Mouse (Mus musculus) liver, adult 2 months (tissue): ENCODE results near the gene Atp5d. TPM values are rescaled to one million over a fixed set of nuclear protein-coding genes. Genes with fewer than 3 reads are reported as not detected.

Source experiments
- DNase-seq: peaks from one replicate; pipeline ENCODE4 v3.0.0-alpha.2; 2011; ENCODE audit warnings: low read depth, low spot score; ENCODE audit errors: extremely low read depth
- H3K27ac ChIP-seq: fragments of 200-500 bp; replicated peaks from 2 replicates; pipeline ENCODE4 v1.5.1; 2012; ENCODE audit warnings: low read depth, mild to moderate bottlenecking, control low read depth, inconsistent platforms, low read length; ENCODE audit not compliant: insufficient read depth
- H3K27me3 ChIP-seq: fragments of 200-500 bp; 2 replicates; pipeline ENCODE4 v1.6.1; 2012; ENCODE audit warnings: mild to moderate bottlenecking, moderate library complexity, low read length, inconsistent platforms; ENCODE audit not compliant: control insufficient read depth, insufficient read depth
- H3K36me3 ChIP-seq: fragments of 200-500 bp; 2 replicates; pipeline ENCODE4 v1.6.1; 2012; ENCODE audit warnings: low read length, inconsistent platforms; ENCODE audit not compliant: control insufficient read depth, insufficient read depth
- H3K4me1 ChIP-seq: fragments of 200-500 bp; 2 replicates; pipeline ENCODE4 v1.6.1; 2011; ENCODE audit warnings: low read length; ENCODE audit not compliant: control insufficient read depth, insufficient read depth
- H3K4me3 ChIP-seq: fragments of 200-500 bp; 2 replicates; pipeline ENCODE4 v1.5.1; 2011; ENCODE audit warnings: low read depth, mild to moderate bottlenecking, control low read depth, low read length, moderate library complexity; ENCODE audit not compliant: insufficient read depth
- H3K79me2 ChIP-seq: fragments of 200-500 bp; 2 replicates; pipeline ENCODE4 v1.6.1; 2012; ENCODE audit warnings: inconsistent platforms, mild to moderate bottlenecking, low read length, moderate library complexity; ENCODE audit not compliant: control insufficient read depth, insufficient read depth
- H3K9ac ChIP-seq: fragments of 200-500 bp; 2 replicates; pipeline ENCODE4 v1.6.1; 2012; ENCODE audit warnings: low read depth, mild to moderate bottlenecking, control low read depth, inconsistent platforms, low read length
- CTCF ChIP-seq: fragments of 200-500 bp; IDR thresholded peaks from 2 replicates; pipeline ENCODE4 v1.5.1; 2011; ENCODE audit warnings: low read depth, low read length, control low read depth
- POLR2A ChIP-seq: fragments of 200-500 bp; IDR thresholded peaks from 2 replicates; pipeline ENCODE4 v1.6.1; 2011; ENCODE audit warnings: low read length, control low read depth; ENCODE audit not compliant: insufficient read depth; ENCODE audit errors: extremely low read depth
- WGBS: fragments of 180-500 bp; shearing (Covaris S2); methylation state at CpG from one replicate; pipeline ENCODE4 v1.1.7; 2018; 5-methylcytosine and 5-hydroxymethylcytosine counted together
- polyA plus RNA-seq: library from polyadenylated mRNA; depleted of rRNA; stranded (reverse); fragments of >200 nt; gene quantifications from 2 replicates; pipeline ENCODE4 v1.2.3, GENCODE M21; 2012
- total RNA-seq: library from RNA; depleted of rRNA; stranded (reverse); fragments of >200 nt; gene quantifications from 2 replicates; pipeline ENCODE4 v1.2.3, GENCODE M21; 2014

Gene Atp5d
- total and polyA plus RNA-seq, 2 experiments: 144 to 1,387 TPM

DNA sequence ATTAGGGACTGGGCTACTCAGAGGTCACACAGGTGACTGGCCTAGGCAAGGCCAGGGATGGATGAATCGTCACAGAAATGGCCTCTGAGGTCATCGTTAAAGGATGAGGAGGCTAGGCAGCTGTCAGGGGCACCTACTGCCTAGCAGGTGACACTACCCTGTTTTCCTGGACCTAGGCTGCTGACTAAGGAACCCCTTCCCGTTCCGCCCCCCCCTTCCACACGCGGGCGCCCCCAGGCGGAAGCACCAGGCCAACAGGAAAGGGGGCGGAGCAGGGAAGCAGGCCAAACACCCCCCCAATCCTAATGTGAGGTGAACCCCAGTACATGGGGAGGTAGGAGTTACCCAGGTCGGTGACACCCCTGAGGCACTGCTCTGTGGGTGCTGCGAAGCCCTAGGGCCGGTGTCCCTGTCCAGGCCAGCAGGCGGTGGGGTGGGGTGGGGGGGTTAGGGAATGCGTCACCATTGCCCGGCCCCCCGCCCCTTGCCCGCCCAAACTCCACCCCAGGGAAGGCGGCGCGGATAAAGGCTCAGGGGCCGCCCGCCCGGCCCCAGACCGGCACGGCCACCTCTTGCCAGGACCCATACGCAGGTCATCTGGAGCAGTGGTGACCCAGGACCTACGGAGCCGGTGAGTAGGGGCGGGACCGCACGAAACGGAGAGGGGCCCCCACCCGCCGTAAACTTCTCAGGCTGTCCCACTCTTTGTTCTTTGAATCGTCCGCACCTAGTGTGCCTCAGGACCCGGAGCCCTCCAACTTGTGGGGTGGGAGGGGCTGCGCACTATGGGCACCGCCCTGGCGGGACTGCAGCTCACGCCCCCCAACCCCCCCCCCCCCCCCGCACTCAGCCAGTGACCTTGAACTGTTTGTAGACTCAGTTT lies 9.5 kb downstream of the Atp5d start, which contains the start of gene Midn:
Gene Midn, plus strand, starts transcription at position 554 of the 883 bp plus-strand sequence.
- 1% methylated on average over 42 of the region's 42 CpGs for WGBS
- peak; percentile 77 for DNase-seq
- H3K4me1 ChIP-seq: peaks cover 33% of the 10 kb centered on the region

DNA sequence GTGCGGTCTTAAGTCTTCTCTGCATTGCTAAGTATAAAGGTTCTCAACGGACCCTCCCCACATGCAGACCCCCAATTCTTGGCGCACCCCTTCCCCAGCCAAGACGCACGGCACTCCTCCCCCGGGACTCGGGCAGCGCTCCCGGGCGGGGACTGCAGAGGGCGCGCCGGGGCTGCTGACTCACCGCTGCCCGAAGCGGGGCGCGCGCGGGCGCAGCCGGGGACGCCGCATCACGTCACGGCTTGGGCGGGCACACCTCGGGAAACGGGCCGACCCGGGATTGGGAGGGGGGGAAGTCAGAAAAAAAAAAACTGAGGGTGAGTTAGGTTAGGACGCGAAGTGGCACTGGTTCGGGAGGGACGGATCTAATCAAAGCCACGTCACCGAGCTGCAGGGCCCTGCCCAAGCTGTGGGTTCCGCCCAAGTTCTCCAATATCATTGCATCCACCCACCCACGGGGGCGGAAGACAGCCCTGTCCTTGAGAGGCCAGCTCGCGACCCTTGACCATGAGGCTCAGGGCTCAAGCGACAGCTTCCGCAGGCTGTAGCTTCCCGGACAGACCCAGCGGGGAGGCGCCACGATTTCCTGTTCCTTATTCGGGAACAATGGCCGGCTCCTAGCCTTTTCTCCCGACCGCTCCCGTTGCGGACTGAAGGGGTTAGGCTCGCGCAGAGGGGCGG lies 10.3 kb downstream of the Atp5d start:
- no peaks in the 10 kb centered on the region for H3K27me3 ChIP-seq
- under 1% methylated on average over 57 of the region's 57 CpGs for WGBS
- peak overlapping the region; percentile 90 for H3K9ac ChIP-seq
- H3K4me1 ChIP-seq: peaks cover 34% of the 10 kb centered on the region
- peaks cover 34% of the 10 kb centered on the region for H3K79me2 ChIP-seq
- peak overlapping the region; percentile 94 for H3K27ac ChIP-seq
- TF ChIP-seq POLR2A (0 out of 2 replicates have a peak, but pooled peaks have one; percentile 41), CTCF (peak; percentile 69)
- DNase-seq: peak; percentile 96
- peaks cover 1% of the 10 kb centered on the region; the same call in 1 of the 2 replicates for H3K36me3 ChIP-seq
- peak overlapping the region; percentile 86 for H3K4me3 ChIP-seq

More for the DNA sequence above, 9.5 kb downstream of the Atp5d start, which contains the start of gene Midn:
- Histone ChIP-seq H3K36me3 (peaks cover 3% of the 10 kb centered on the region; the same call in 1 of the 2 replicates), H3K9ac (peak within 1 kb of the TSS; percentile 90), H3K27ac (peak within 1 kb of the TSS; percentile 94), H3K79me2 (peaks cover 38% of the 10 kb centered on the region), H3K4me3 (peak within 1 kb of the TSS; percentile 86), H3K27me3 (no peaks in the 10 kb centered on the region)
- peak; percentile 98 for TF ChIP-seq POLR2A
- TF ChIP-seq CTCF: peak; percentile 55

DNA sequence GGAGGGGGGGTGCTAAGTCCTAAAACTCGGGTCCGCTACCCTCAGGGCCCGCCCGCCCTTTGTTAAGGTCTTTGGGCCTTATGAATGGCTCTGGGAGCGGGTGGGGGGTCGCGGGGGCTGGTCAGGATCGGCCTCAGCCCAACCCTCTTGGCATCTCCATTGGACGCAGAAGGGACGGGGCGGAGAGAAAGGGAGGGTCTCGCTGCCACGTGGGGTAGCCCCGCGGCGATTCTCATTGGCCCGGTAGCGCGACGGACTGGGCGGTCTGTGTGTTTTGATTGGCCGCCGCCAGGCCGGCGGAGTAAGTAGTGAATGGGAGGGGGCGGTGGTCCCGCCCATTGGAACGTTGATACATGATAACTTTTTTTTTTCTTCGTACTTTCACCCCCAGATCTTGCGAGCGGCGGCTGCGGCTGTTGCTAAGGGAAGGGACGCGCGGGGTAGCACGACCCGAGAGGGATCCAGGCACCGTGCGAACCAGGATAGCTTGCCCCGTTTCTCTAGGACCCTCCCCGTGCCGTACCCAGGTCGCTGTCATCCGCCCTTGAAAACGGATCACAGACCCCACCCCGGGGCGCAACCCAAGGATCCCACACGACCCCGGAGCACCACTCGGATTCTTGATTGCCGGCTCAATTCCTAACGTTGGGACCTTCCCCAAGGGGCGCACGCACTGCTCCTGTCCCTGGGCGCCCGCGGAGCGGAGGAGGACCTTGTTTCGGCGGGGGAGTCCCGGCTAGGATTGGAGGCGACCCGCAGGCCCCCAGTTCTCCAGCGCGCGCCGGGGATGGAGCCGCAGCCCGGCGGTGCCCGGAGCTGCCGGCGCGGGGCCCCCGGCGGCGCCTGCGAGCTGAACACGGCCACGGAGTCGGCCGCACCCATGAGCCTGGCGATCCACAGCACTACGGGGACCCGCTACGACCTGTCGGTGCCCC lies 11.1 kb downstream of the Atp5d start:
- under 1% methylated on average over 88 of the region's 88 CpGs for WGBS
- Histone ChIP-seq H3K4me3 (peak overlapping the region; percentile 86), H3K79me2 (peaks cover 34% of the 10 kb centered on the region), H3K27me3 (no peaks in the 10 kb centered on the region), H3K9ac (peak overlapping the region; percentile 90), H3K36me3 (peaks cover 7% of the 10 kb centered on the region), H3K27ac (peak overlapping the region; percentile 94), H3K4me1 (peaks cover 40% of the 10 kb centered on the region)
- TF ChIP-seq POLR2A (peak; percentile 91), CTCF (no peak)
- peak; percentile 89 for DNase-seq

DNA sequence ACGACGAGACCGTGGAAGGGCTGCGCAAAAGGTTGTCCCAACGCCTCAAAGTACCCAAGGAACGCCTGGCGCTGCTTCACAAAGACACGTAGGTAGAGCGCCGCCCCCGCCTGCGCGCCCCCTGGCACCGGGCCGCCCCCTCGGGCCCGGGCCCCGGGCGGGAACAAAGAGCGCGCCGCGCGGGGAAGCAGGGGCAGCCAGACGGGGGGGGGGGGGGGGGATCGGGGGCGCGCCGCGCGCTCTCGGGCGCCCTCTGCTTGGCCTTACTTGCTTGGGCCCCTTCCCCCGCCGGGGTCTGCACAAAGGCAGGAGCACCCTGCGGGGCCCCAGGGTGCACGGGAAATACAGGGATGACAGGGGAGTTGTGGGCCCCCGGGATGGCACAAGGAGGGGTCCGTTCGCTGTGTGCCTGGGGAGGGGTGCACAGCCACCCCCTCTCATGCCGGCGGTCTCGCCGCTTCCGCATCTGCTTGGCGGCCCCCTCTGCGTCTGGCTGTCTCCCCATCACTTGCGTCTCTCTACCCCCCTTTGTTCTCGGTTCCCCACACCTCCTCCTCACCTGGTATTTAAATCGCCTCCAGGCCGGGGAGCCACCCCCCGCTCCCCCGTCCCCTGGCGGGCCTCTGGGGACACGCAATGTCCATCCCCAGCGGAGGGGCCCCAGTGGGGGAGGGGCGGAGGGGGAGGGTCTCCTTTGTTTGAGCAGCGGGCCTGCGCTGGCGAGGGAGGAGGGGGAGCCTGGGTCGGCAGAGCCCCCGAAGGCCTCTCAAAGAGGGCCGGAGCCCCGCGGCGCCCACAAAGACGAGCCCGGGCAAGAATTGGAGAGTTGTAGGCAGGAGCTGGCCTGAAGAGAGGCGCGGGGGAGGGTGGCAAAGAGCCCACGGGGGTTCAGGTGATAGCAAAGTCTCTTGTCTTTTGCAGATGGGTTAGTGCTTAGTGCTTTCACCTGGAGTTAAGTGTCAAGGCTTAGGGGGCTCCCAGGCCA lies 12.1 kb downstream of the Atp5d start:
- peaks cover 11% of the 10 kb centered on the region for H3K36me3 ChIP-seq
- peak overlapping the region; percentile 90 for H3K9ac ChIP-seq
- H3K27me3 ChIP-seq: no peaks in the 10 kb centered on the region
- H3K79me2 ChIP-seq: peaks cover 29% of the 10 kb centered on the region
- peak overlapping the region; percentile 90 for H3K27ac ChIP-seq
- peak overlapping the region; percentile 82 for H3K4me3 ChIP-seq
- DNase-seq: no peak
- TF ChIP-seq POLR2A: no peak
- 0 out of 2 replicates have a peak, but pooled peaks have one; percentile 7 for TF ChIP-seq CTCF
- 2% methylated on average over 67 of the region's 71 CpGs for WGBS
- H3K4me1 ChIP-seq: peaks cover 41% of the 10 kb centered on the region
